Mouse (Mus musculus) intestine, postnatal 0 days (tissue): ENCODE data around the gene Wdcp. TPM values are rescaled to one million over a fixed set of nuclear protein-coding genes. Genes with fewer than 3 reads are reported as not detected.

Experiments
- ATAC-seq: fragments of 200-750 bp; cut with Nextera tagmentation; 2 replicates; pipeline ENCODE4 v1.8.0; 2017; ENCODE audit warnings: mild to moderate bottlenecking, moderate TSS enrichment, moderate library complexity
- H3K27ac ChIP-seq: fragments of 300-500 bp; sonication (generic); 2 replicates; pipeline ENCODE4 v1.5.1; 2014; ENCODE audit warnings: mild to moderate bottlenecking, low read depth, low read length, moderate library complexity
- H3K27me3 ChIP-seq: fragments of 300-500 bp; sonication (generic); replicated peaks from 2 replicates; pipeline ENCODE4 v1.6.1; 2014; ENCODE audit warnings: low read length, mixed read lengths; ENCODE audit not compliant: control insufficient read depth, insufficient read depth
- H3K36me3 ChIP-seq: fragments of 300-500 bp; sonication (generic); 2 replicates; pipeline ENCODE4 v1.6.1; 2014; ENCODE audit warnings: mild to moderate bottlenecking, moderate library complexity; ENCODE audit not compliant: control insufficient read depth, insufficient read depth
- H3K4me1 ChIP-seq: fragments of 300-500 bp; sonication (generic); replicated peaks from 2 replicates; pipeline ENCODE4 v1.6.1; 2014; ENCODE audit warnings: antibody characterized with exemption, low read length, mixed read lengths; ENCODE audit not compliant: control insufficient read depth, insufficient read depth
- H3K4me2 ChIP-seq: fragments of 300-500 bp; sonication (generic); replicated peaks from 2 replicates; pipeline ENCODE4 v1.6.1; 2014; ENCODE audit warnings: low read depth, mild to moderate bottlenecking, moderate library complexity
- H3K4me3 ChIP-seq: fragments of 300-500 bp; sonication (generic); 2 replicates; pipeline ENCODE4 v1.5.1; 2014; ENCODE audit warnings: low read depth, low read length
- H3K9ac ChIP-seq: fragments of 300-500 bp; sonication (generic); 2 replicates; pipeline ENCODE4 v1.6.1; 2014; ENCODE audit warnings: mild to moderate bottlenecking, low read depth, low read length
- H3K9me3 ChIP-seq: fragments of 300-500 bp; sonication (generic); 2 replicates; pipeline ENCODE4 v1.6.1; 2016; ENCODE audit warnings: mixed run types; ENCODE audit not compliant: control insufficient read depth
- CTCF ChIP-seq: sonication (generic); IDR thresholded peaks from 2 replicates; pipeline ENCODE4 v1.5.1; 2016; ENCODE audit warnings: low read depth, mild to moderate bottlenecking, control low read depth, antibody characterized with exemption, moderate library complexity
- WGBS: fragments of 180-500 bp; shearing (Covaris S2); extraction: QIAGEN DNeasy Blood & Tissue Kit; methylation state at CpG from one replicate; pipeline ENCODE4 v1.1.7; 2014; 5-methylcytosine and 5-hydroxymethylcytosine counted together
- polyA plus RNA-seq: library from polyadenylated mRNA; unstranded; fragments of >200 nt; fragmentation: Nextera tagmentation; extraction: Ambion mirVana; gene quantifications from 2 replicates; pipeline ENCODE4 v1.2.1, GENCODE M21; 2015

The Wdcp gene
- polyA plus RNA-seq, 1 experiment from 2014 or later, result 7.3 TPM

GRCm38 (mm10) chr12:4872983-4873477 lies 29.9 kb downstream of the Wdcp start:
- WGBS, result 68% methylated on average over 5 of the region's 5 CpGs
- Histone ChIP-seq H3K4me2 (no peak overlapping the region), H3K4me1 (0 out of 2 replicates have a peak, but pooled peaks cover 3% of the 10 kb centered on the region), H3K9ac (no peak overlapping the region), H3K36me3 (no peaks in the 10 kb centered on the region), H3K4me3 (no peak overlapping the region), H3K9me3 (no peaks in the 10 kb centered on the region), H3K27me3 (no peaks in the 10 kb centered on the region), H3K27ac (no peak overlapping the region)
- TF ChIP-seq CTCF, result no peak
- ATAC-seq, result no peak

- no peak overlapping the region for H3K9ac ChIP-seq
- no peak for ATAC-seq
- H3K27me3 ChIP-seq, result no peaks in the 10 kb centered on the region
- TF ChIP-seq CTCF, result no peak
- H3K27ac ChIP-seq, result no peak overlapping the region
- peak overlapping the region; percentile 63 for H3K4me2 ChIP-seq
- WGBS, result 78% methylated on average over 6 of the region's 6 CpGs
- H3K9me3 ChIP-seq, result no peaks in the 10 kb centered on the region
- H3K4me1 ChIP-seq, result 0 out of 2 replicates have a peak, but pooled peaks cover 3% of the 10 kb centered on the region
- H3K4me3 ChIP-seq, result no peak overlapping the region
- H3K36me3 ChIP-seq, result no peaks in the 10 kb centered on the region
Observed at GRCm38 (mm10) chr12:4873531-4873930, 30.4 kb downstream of the Wdcp start.

- no peaks in the 10 kb centered on the region for H3K9me3 ChIP-seq
- no peak for TF ChIP-seq CTCF
- peaks cover 2% of the 10 kb centered on the region for H3K36me3 ChIP-seq
- peak; percentile 84 for ATAC-seq
- H3K4me1 ChIP-seq, result 0 out of 2 replicates have a peak, but pooled peaks cover 3% of the 10 kb centered on the region
- H3K4me3 ChIP-seq, result peak within 1 kb of the TSS; percentile 21
- H3K27me3 ChIP-seq, result no peaks in the 10 kb centered on the region
- H3K27ac ChIP-seq, result no peak within 1 kb of the TSS
- H3K9ac ChIP-seq, result no peak within 1 kb of the TSS
- peak within 1 kb of the TSS; percentile 63 for H3K4me2 ChIP-seq
- under 1% methylated on average over 24 of the region's 24 CpGs for WGBS
Observed at GRCm38 (mm10) chr12:4874161-4874927, 31.2 kb downstream of the Wdcp start, which contains the start of gene Mfsd2b. Gene Mfsd2b (minus strand): TSS chr12:4874359.

- peak overlapping the region; percentile 40 for H3K4me2 ChIP-seq
- WGBS, result 48% methylated on average over 8 of the region's 8 CpGs
- H3K9me3 ChIP-seq, result no peaks in the 10 kb centered on the region
- H3K36me3 ChIP-seq, result peaks cover 5% of the 10 kb centered on the region
- H3K27me3 ChIP-seq, result no peaks in the 10 kb centered on the region
- no peak for TF ChIP-seq CTCF
- peak; percentile 43; the same call in 1 of the 2 replicates for ATAC-seq
- H3K4me3 ChIP-seq, result no peak overlapping the region
- H3K9ac ChIP-seq, result no peak overlapping the region
- 0 out of 2 replicates have a peak, but pooled peaks cover 3% of the 10 kb centered on the region for H3K4me1 ChIP-seq
- H3K27ac ChIP-seq, result peak overlapping the region; percentile 11; the same call in 1 of the 2 replicates
Observed at GRCm38 (mm10) chr12:4875623-4876022, 32.5 kb downstream of the Wdcp start.

- no peaks in the 10 kb centered on the region for H3K9me3 ChIP-seq
- no peak overlapping the region for H3K27ac ChIP-seq
- ATAC-seq, result no peak
- peaks cover 16% of the 10 kb centered on the region for H3K36me3 ChIP-seq
- H3K4me3 ChIP-seq, result no peak overlapping the region
- TF ChIP-seq CTCF, result no peak
- 83% methylated on average over 9 of the region's 9 CpGs for WGBS
- no peak overlapping the region for H3K4me2 ChIP-seq
- H3K27me3 ChIP-seq, result no peaks in the 10 kb centered on the region
- H3K9ac ChIP-seq, result no peak overlapping the region
- 0 out of 2 replicates have a peak, but pooled peaks cover 3% of the 10 kb centered on the region for H3K4me1 ChIP-seq
Observed at GRCm38 (mm10) chr12:4878296-4878783, 35.2 kb downstream of the Wdcp start.

- Histone ChIP-seq H3K27me3 (no peaks in the 10 kb centered on the region), H3K9ac (no peak overlapping the region), H3K36me3 (peaks cover 16% of the 10 kb centered on the region), H3K9me3 (no peaks in the 10 kb centered on the region), H3K4me1 (0 out of 2 replicates have a peak, but pooled peaks cover under 1% of the 10 kb centered on the region), H3K27ac (no peak overlapping the region), H3K4me2 (no peak overlapping the region), H3K4me3 (no peak overlapping the region)
- TF ChIP-seq CTCF, result peak; percentile 51
- WGBS, result 95% methylated on average over 5 of the region's 5 CpGs
- ATAC-seq, result no peak
Observed at GRCm38 (mm10) chr12:4879048-4879447, 35.9 kb downstream of the Wdcp start.
